Mouse (Mus musculus) gastrocnemius, adult 2 months (tissue): Measurements from ENCODE around the gene Smoc1. TPM values are rescaled to one million over a fixed set of nuclear protein-coding genes. Genes with fewer than 3 reads are reported as not detected.

Experiments used
- DNase-seq: peaks from one replicate; pipeline ENCODE4 v3.0.0; 2022
- H3K27ac ChIP-seq: fragments of 200-600 bp; 2 replicates; pipeline ENCODE4 v1.8.1; 2022; ENCODE audit warnings: mild to moderate bottlenecking
- H3K4me3 ChIP-seq: fragments of 200-600 bp; 2 replicates; pipeline ENCODE4 v1.8.1; 2022; ENCODE audit warnings: mild to moderate bottlenecking, moderate library complexity
- CTCF ChIP-seq: fragments of 200-600 bp; IDR thresholded peaks from 2 replicates; pipeline ENCODE4 v1.8.1; 2022; ENCODE audit warnings: antibody characterized with exemption, mild to moderate bottlenecking, moderate library complexity
- intact Hi-C: fragments of 180-260 bp; cut with DNase I; formaldehyde crosslinking; loops from one replicate; pipeline ENCODE4 v1.15.1; 2025
- total RNA-seq, 2 experiments: library from RNA; stranded (reverse); gene quantifications; 2 replicates each; pipeline ENCODE4 v1.2.3; 2021

The Smoc1 gene
- total RNA-seq, 2 experiments from 2014 or later, result 0.61 to 0.98 TPM

GRCm38 (mm10) chr12:81002841-81003635 is 23.6 kb upstream of the Smoc1 start:
- intact Hi-C loops, result no loop called here
- TF ChIP-seq CTCF, result no peak
- Histone ChIP-seq H3K4me3 (no peak overlapping the region), H3K27ac (no peak overlapping the region)
- DNase-seq, result no peak

- Histone ChIP-seq H3K4me3 (no peak overlapping the region), H3K27ac (no peak overlapping the region)
- no peak for TF ChIP-seq CTCF
- intact Hi-C loops, result no loop called here
- no peak for DNase-seq
Observed at GRCm38 (mm10) chr12:81009813-81010212, 16.8 kb upstream of the Smoc1 start.

GRCm38 (mm10) chr12:81011994-81012393 is 14.6 kb upstream of the Smoc1 start:
- no peak for DNase-seq
- TF ChIP-seq CTCF, result no peak
- intact Hi-C loops, result no loop called here
- Histone ChIP-seq H3K27ac (no peak overlapping the region), H3K4me3 (no peak overlapping the region)

- no peak overlapping the region for H3K4me3 ChIP-seq
- no peak for TF ChIP-seq CTCF
Observed at GRCm38 (mm10) chr12:81013496-81013895, 13.1 kb upstream of the Smoc1 start.

GRCm38 (mm10) chr12:81017624-81018023 is 9.0 kb upstream of the Smoc1 start:
- no peak for DNase-seq
- intact Hi-C loops, result no loop called here
- TF ChIP-seq CTCF, result no peak
- H3K27ac ChIP-seq, result no peak overlapping the region
- H3K4me3 ChIP-seq, result no peak overlapping the region

More at GRCm38 (mm10) chr12:81013496-81013895, 13.1 kb upstream of the Smoc1 start:
- intact Hi-C loops, result no loop called here
- DNase-seq, result no peak
- H3K27ac ChIP-seq, result no peak overlapping the region

GRCm38 (mm10) chr12:81018516-81019279 is 7.9 kb upstream of the Smoc1 start:
- no peak overlapping the region for H3K4me3 ChIP-seq
- TF ChIP-seq CTCF, result no peak

GRCm38 (mm10) chr12:81019280-81019935 is 7.2 kb upstream of the Smoc1 start:
- H3K4me3 ChIP-seq, result no peak overlapping the region
- intact Hi-C loops, result no loop called here
- no peak for DNase-seq
- TF ChIP-seq CTCF, result no peak
- H3K27ac ChIP-seq, result no peak overlapping the region

More at GRCm38 (mm10) chr12:81018516-81019279, 7.9 kb upstream of the Smoc1 start:
- no peak for DNase-seq
- no peak overlapping the region for H3K27ac ChIP-seq
- intact Hi-C loops, result no loop called here

- no peak for TF ChIP-seq CTCF
Observed at GRCm38 (mm10) chr12:81024407-81024806, 2.2 kb upstream of the Smoc1 start.

GRCm38 (mm10) chr12:81024993-81025392 is 1.6 kb upstream of the Smoc1 start:
- intact Hi-C loops, result no loop called here
- Histone ChIP-seq H3K4me3 (no peak overlapping the region), H3K27ac (no peak overlapping the region)
- DNase-seq, result no peak
- peak; percentile 5; the same call in 1 of the 2 replicates for TF ChIP-seq CTCF

More at GRCm38 (mm10) chr12:81024407-81024806, 2.2 kb upstream of the Smoc1 start:
- peak; percentile 52 for DNase-seq
- intact Hi-C loops, result no loop called here
- Histone ChIP-seq H3K4me3 (no peak overlapping the region), H3K27ac (no peak overlapping the region)

GRCm38 (mm10) chr12:81026995-81027942 is 661 bp downstream of the Smoc1 start:
- TF ChIP-seq CTCF, result no peak
- DNase-seq, result peak; percentile 42
- Histone ChIP-seq H3K27ac (peak overlapping the region; percentile 58), H3K4me3 (peak overlapping the region; percentile 75)
- intact Hi-C loops, result no loop called here

- no peak overlapping the region for H3K4me3 ChIP-seq
- intact Hi-C loops, result no loop called here
Observed at GRCm38 (mm10) chr12:81028291-81028920, 1.8 kb downstream of the Smoc1 start.

More at GRCm38 (mm10) chr12:81028291-81028920, 1.8 kb downstream of the Smoc1 start:
- TF ChIP-seq CTCF, result no peak
- DNase-seq, result no peak
- H3K27ac ChIP-seq, result no peak overlapping the region
